Mouse (Mus musculus) liver, embryonic 16.5 days (tissue): ENCODE results near the gene Parvb. TPM values are rescaled to one million over a fixed set of nuclear protein-coding genes. Genes with fewer than 3 reads are reported as not detected.
A peak's percentile ranks its signal among the peaks of the same experiment; 100 is the strongest.

ENCODE experiments used
- ATAC-seq: fragments of 200-750 bp; cut with Nextera tagmentation; 2 replicates; pipeline ENCODE4 v1.8.0; 2017; ENCODE audit warnings: low read depth, mild to moderate bottlenecking, moderate number of reproducible peaks, moderate library complexity
- H3K27ac ChIP-seq: fragments of 300-500 bp; sonication (generic); 2 replicates; pipeline ENCODE4 v1.5.1; 2014; ENCODE audit warnings: mild to moderate bottlenecking, low read length
- H3K27me3 ChIP-seq: fragments of 300-500 bp; sonication (generic); 2 replicates; pipeline ENCODE4 v1.6.1; 2014; ENCODE audit warnings: low read depth, low read length, mixed read lengths; ENCODE audit not compliant: control insufficient read depth, insufficient read depth
- H3K36me3 ChIP-seq: fragments of 300-500 bp; sonication (generic); 2 replicates; pipeline ENCODE4 v1.6.1; 2014; ENCODE audit warnings: mild to moderate bottlenecking; ENCODE audit not compliant: control insufficient read depth, insufficient read depth
- H3K4me1 ChIP-seq: fragments of 300-500 bp; sonication (generic); 2 replicates; pipeline ENCODE4 v1.6.1; 2014; ENCODE audit warnings: low read depth, low read length, mixed read lengths; ENCODE audit not compliant: control insufficient read depth
- H3K4me2 ChIP-seq: fragments of 300-500 bp; sonication (generic); 2 replicates; pipeline ENCODE4 v1.6.1; 2014; ENCODE audit warnings: low read depth, low read length, mixed read lengths
- H3K4me3 ChIP-seq: fragments of 300-500 bp; sonication (generic); 2 replicates; pipeline ENCODE4 v1.5.1; 2014; ENCODE audit warnings: low read depth, mild to moderate bottlenecking, low read length
- H3K9ac ChIP-seq: fragments of 300-500 bp; sonication (generic); 2 replicates; pipeline ENCODE4 v1.6.1; 2014; ENCODE audit warnings: low read depth, low read length
- H3K9me3 ChIP-seq: fragments of 300-500 bp; sonication (generic); replicated peaks from 2 replicates; pipeline ENCODE4 v1.6.1; 2016; ENCODE audit warnings: low read length; ENCODE audit not compliant: control insufficient read depth
- whole genome bisulfite sequencing: fragments of 180-500 bp; shearing (Covaris S2); extraction: QIAGEN DNeasy Blood & Tissue Kit; methylation state at CpG from one replicate; pipeline ENCODE4 v1.1.7; 2014; ENCODE audit not compliant: insufficient replicate concordance; 5-methylcytosine and 5-hydroxymethylcytosine counted together
- polyA plus RNA-seq: library from polyadenylated mRNA; unstranded; fragments of >200 nt; fragmentation: Nextera tagmentation; extraction: Ambion mirVana; gene quantifications from 2 replicates; pipeline ENCODE4 v1.2.1, GENCODE M21; 2015

The Parvb gene
- 6.1 and 6.5 TPM in 2 replicates for polyA plus RNA-seq

DNA sequence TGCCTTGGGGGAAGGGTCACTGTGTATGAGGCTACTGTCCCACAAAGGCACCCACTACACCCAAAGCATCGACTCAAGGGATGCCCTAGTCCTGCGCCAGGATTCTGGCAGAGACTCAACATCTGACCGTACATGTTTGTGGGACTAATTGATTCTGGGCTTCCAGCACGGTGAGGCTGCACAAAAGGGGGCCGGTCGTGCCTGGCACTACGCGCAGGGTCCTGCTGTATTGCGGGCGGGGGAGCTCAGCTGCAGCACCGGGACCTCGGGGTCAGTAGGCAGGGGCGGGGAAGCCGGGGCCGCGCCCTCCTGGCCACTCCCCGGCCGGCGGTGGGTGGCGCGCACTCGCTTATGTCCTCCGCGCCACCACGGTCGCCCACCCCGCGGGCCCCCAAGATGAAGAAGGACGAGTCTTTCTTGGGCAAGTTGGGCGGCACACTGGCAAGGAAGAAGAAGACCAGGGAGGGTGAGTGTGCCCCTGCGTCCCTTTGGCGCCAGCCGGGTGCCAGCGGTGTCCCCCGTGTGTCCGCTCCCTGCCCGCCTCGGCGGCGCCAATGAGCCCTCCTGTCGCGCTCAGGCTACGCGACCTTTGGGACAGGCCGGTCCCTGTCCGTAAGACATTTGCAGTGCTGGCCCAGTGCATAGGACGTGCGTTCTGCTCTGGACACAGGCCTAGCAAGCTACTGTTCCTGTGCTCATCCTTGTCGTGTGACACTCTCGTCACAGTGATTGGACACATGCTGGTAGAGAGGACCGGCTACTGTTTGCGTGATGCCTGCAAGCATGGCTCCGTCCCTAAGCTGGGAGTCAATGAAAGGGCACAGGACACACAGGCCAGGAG is at the start of gene Parvb:
Gene Parvb (plus strand): TSS at position 323 of the 841 bp plus-strand sequence.
- H3K4me1 ChIP-seq: peaks cover 28% of the 10 kb centered on the region
- peak within 1 kb of the TSS; percentile 89 for H3K27ac ChIP-seq
- peak within 1 kb of the TSS; percentile 96 for H3K4me2 ChIP-seq
- no peaks in the 10 kb centered on the region; the same call in 1 of the 2 replicates for H3K27me3 ChIP-seq
- H3K36me3 ChIP-seq: no peaks in the 10 kb centered on the region; the same call in 1 of the 2 replicates
- H3K9me3 ChIP-seq: no peaks in the 10 kb centered on the region
- ATAC-seq: peak; percentile 71
- H3K4me3 ChIP-seq: peak within 1 kb of the TSS; percentile 77
- peak within 1 kb of the TSS; percentile 73 for H3K9ac ChIP-seq
- 2% methylated on average over 52 of the region's 53 CpGs for WGBS

DNA sequence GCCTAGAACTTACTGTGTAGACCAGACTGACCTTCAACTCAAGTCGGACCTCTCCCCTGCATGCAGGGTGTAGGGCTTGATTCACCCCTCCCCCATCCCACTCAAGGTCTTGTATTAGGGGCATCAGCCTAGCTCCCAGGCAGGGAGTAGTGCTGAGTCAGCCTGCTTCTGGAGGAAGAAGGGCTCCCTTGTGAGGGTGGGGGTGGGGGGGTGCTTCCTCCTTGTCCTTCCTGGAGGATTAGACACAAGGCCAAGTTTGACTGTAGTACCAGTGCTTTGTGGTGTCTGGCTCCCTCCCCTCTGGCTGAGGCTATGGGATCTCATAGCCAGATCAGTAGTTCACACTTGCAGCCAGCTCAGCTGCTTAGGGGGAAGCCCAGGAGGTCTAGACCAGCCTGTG is 47.9 kb upstream of the Parvb start:
- H3K36me3 ChIP-seq: no peaks in the 10 kb centered on the region
- no peaks in the 10 kb centered on the region for H3K4me1 ChIP-seq
- no peak overlapping the region for H3K4me3 ChIP-seq
- no peak overlapping the region for H3K9ac ChIP-seq
- WGBS: 6% methylated on average over 1 of the region's 1 CpGs
- H3K4me2 ChIP-seq: no peak overlapping the region
- no peaks in the 10 kb centered on the region for H3K9me3 ChIP-seq
- peak; percentile 59 for ATAC-seq
- no peaks in the 10 kb centered on the region for H3K27me3 ChIP-seq
- peak overlapping the region; percentile 48 for H3K27ac ChIP-seq

GRCm38 (mm10) chr15:84186196-84186595 is 45.6 kb upstream of the Parvb start:
- H3K4me2 ChIP-seq: no peak overlapping the region
- WGBS: 47% methylated on average over 4 of the region's 4 CpGs
- H3K27ac ChIP-seq: no peak overlapping the region
- peaks cover 6% of the 10 kb centered on the region; the same call in 1 of the 2 replicates for H3K4me1 ChIP-seq
- no peaks in the 10 kb centered on the region for H3K36me3 ChIP-seq
- H3K27me3 ChIP-seq: no peaks in the 10 kb centered on the region
- H3K4me3 ChIP-seq: no peak overlapping the region
- no peak for ATAC-seq
- H3K9ac ChIP-seq: no peak overlapping the region
- no peaks in the 10 kb centered on the region for H3K9me3 ChIP-seq

DNA sequence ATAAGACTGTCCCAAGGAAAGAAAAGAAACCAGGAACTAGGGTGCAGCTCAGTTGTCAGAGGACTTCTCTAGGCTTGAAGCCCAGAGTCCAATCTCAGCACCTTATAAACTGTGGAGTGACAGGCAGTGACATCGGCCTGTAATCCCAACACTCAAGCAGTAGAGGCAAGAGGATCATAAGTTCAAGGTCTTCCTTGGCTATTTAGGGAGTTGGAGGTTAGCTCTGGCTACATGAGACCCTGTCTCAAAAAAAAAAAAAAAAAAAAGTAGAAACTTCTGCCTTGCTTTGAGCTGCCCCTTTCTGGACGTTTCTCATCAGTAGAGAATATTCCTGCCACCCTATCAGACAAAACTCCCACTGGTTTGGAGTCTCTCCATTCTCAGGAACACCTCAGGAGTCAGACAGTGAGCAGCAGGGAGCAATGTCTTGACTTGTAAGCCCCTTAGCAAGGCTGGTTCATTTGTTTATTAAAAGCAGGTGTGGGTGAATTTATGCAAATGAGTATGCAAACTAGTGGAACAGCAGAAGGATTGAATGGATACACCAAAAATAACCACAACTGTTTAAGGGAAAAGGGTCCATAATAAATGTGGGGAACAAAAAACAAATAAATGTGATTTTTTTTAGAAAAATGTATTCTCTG is 42.8 kb upstream of the Parvb start:
- no peaks in the 10 kb centered on the region for H3K9me3 ChIP-seq
- no peak for ATAC-seq
- no peak overlapping the region for H3K4me3 ChIP-seq
- no peak overlapping the region for H3K27ac ChIP-seq
- H3K4me1 ChIP-seq: peaks cover 17% of the 10 kb centered on the region
- no peaks in the 10 kb centered on the region for H3K36me3 ChIP-seq
- no peak overlapping the region for H3K4me2 ChIP-seq
- H3K27me3 ChIP-seq: no peaks in the 10 kb centered on the region
- 64% methylated on average over 2 of the region's 2 CpGs for WGBS
- H3K9ac ChIP-seq: no peak overlapping the region

GRCm38 (mm10) chr15:84189881-84190280 is 42.0 kb upstream of the Parvb start:
- H3K4me3 ChIP-seq: no peak overlapping the region
- H3K4me1 ChIP-seq: peaks cover 17% of the 10 kb centered on the region
- H3K4me2 ChIP-seq: no peak overlapping the region
- no peaks in the 10 kb centered on the region for H3K27me3 ChIP-seq
- no peak for ATAC-seq
- H3K27ac ChIP-seq: no peak overlapping the region
- H3K36me3 ChIP-seq: no peaks in the 10 kb centered on the region
- no peaks in the 10 kb centered on the region for H3K9me3 ChIP-seq
- no peak overlapping the region for H3K9ac ChIP-seq
- 39% methylated on average over 3 of the region's 3 CpGs for WGBS

GRCm38 (mm10) chr15:84191724-84192057 is 40.2 kb upstream of the Parvb start:
- peaks cover 17% of the 10 kb centered on the region for H3K4me1 ChIP-seq
- WGBS: under 1% methylated on average over 9 of the region's 9 CpGs
- H3K27me3 ChIP-seq: no peaks in the 10 kb centered on the region
- H3K9ac ChIP-seq: peak overlapping the region; percentile 88
- no peaks in the 10 kb centered on the region for H3K9me3 ChIP-seq
- H3K36me3 ChIP-seq: peaks cover 8% of the 10 kb centered on the region; the same call in 1 of the 2 replicates
- ATAC-seq: peak; percentile 5; the same call in 1 of the 2 replicates
- H3K4me2 ChIP-seq: peak overlapping the region; percentile 85
- peak overlapping the region; percentile 94 for H3K27ac ChIP-seq
- peak overlapping the region; percentile 90 for H3K4me3 ChIP-seq

DNA sequence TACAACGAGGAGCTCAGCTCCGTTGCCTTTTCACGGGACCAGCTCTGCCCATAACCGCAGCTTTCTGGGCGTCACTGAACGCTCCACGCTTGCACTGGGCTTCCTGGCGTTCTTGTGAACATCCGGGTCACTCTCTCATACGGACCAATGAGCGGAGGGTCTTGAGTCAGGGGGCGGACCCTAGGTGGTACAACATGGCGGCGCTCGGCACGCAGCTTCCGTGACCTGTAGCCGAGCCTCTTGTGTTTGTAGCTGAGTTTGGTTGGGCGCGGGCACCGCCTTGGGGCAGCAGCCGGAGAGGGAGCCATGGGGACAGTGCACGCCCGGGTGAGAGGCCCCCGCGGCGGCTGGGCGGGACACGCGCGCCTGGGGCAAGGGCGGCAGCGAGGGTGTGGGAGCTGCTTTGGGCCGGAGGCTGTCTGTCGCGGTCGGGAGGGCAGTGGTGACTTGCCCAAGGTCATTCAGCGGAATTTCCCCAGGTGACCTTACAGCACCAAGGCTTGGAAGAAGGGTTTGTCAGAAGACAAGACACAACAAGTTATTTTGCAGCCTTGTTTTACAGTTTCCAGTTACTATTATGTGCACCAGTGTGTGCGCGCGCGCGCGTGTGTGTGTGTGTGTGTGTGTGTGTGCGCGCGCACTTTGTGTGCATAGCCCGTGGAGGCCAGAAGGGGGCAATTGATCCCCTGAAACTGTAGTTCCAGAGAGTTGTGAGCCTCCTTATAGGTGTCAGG is 39.6 kb upstream of the Parvb start, which contains the start of gene Samm50:
Gene Samm50 (plus strand): TSS at position 184 of the 734 bp plus-strand sequence.
- Histone ChIP-seq H3K4me3 (peak within 1 kb of the TSS; percentile 90), H3K9ac (peak within 1 kb of the TSS; percentile 88), H3K36me3 (peaks cover 11% of the 10 kb centered on the region), H3K9me3 (no peaks in the 10 kb centered on the region), H3K27me3 (no peaks in the 10 kb centered on the region), H3K27ac (peak within 1 kb of the TSS; percentile 94), H3K4me2 (peak within 1 kb of the TSS; percentile 85), H3K4me1 (peaks cover 17% of the 10 kb centered on the region)
- WGBS: 3% methylated on average over 48 of the region's 48 CpGs
- ATAC-seq: peak; percentile 97

GRCm38 (mm10) chr15:84196486-84197165 is 35.2 kb upstream of the Parvb start:
- H3K27me3 ChIP-seq: no peaks in the 10 kb centered on the region
- no peak overlapping the region for H3K27ac ChIP-seq
- ATAC-seq: no peak
- H3K4me1 ChIP-seq: peaks cover 11% of the 10 kb centered on the region
- 81% methylated on average over 8 of the region's 8 CpGs for WGBS
- peaks cover 43% of the 10 kb centered on the region for H3K36me3 ChIP-seq
- H3K9ac ChIP-seq: no peak overlapping the region
- H3K9me3 ChIP-seq: no peaks in the 10 kb centered on the region
- H3K4me3 ChIP-seq: no peak overlapping the region
- H3K4me2 ChIP-seq: no peak overlapping the region
